Mouse (Mus musculus): ENCODE measurements around the gene C1qtnf7. TPM values are rescaled to one million over a fixed set of nuclear protein-coding genes. Genes with fewer than 3 reads are reported as not detected.

The C1qtnf7 gene
- total and polyA plus RNA-seq, 2 experiments from 2014 or later, result 0.38 to 1.1 TPM

GRCm38 (mm10) chr5:43554871-43555270, 39.5 kb downstream of the C1qtnf7 start:
- no peak overlapping the region for H3K4me2 ChIP-seq (ENCODE audit: low read depth)
- no peak overlapping the region for H3K27ac ChIP-seq (ENCODE audit: low read depth, low read length)
- 9% methylated on average over 2 of the region's 2 CpGs for WGBS
- ATAC-seq (no peak), DNase-seq (no peak)
- no peaks in the 10 kb centered on the region for H3K9me3 ChIP-seq (ENCODE audit: low read length)
- no peaks in the 10 kb centered on the region for H3K27me3 ChIP-seq (ENCODE audit: insufficient read depth, low read length)
- H3K36me3 ChIP-seq (ENCODE audit: insufficient read depth), result no peaks in the 10 kb centered on the region
- H3K4me1 ChIP-seq (ENCODE audit: insufficient read depth), result no peaks in the 10 kb centered on the region
- no peak overlapping the region for H3K4me3 ChIP-seq (ENCODE audit: low read depth, low read length)
- no peak overlapping the region for H3K9ac ChIP-seq
- TF ChIP-seq CTCF (IDR thresholded peaks at IDR 0.05; ENCODE audit: low read depth), result no peak

DNA sequence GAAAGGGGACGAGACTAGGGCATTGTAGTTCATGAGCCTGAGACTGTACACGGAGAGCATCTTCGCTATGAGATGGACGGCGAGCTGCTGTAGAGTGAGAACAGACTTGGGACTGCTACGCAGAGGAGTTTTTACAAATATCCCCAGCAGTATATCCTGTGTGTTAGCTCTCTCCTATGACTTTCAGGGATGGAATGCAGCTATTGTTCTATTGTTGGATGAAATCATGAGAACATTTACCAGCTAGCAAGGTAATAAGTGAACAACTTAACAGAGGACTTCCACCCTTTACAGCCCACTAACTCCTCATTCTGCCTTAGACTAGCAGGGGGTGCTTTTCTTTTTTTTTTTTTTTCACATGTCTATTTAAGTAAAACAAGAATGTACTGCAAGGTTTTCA, 40.1 kb downstream of the C1qtnf7 start:
- no peak for ATAC-seq
- Histone ChIP-seq H3K9ac (no peak overlapping the region), H3K4me3 (ENCODE audit: low read depth, low read length) (no peak overlapping the region), H3K27me3 (ENCODE audit: insufficient read depth, low read length) (no peaks in the 10 kb centered on the region), H3K4me1 (ENCODE audit: insufficient read depth) (no peaks in the 10 kb centered on the region), H3K9me3 (ENCODE audit: low read length) (no peaks in the 10 kb centered on the region), H3K4me2 (ENCODE audit: low read depth) (no peak overlapping the region), H3K27ac (ENCODE audit: low read depth, low read length) (no peak overlapping the region), H3K36me3 (ENCODE audit: insufficient read depth) (no peaks in the 10 kb centered on the region)
- 73% methylated on average over 6 of the region's 6 CpGs for WGBS
- no peak for TF ChIP-seq CTCF (IDR thresholded peaks at IDR 0.05; ENCODE audit: low read depth)
- DNase-seq, result no peak

GRCm38 (mm10) chr5:43557436-43557835, 42.1 kb downstream of the C1qtnf7 start:
- Histone ChIP-seq H3K4me1 (ENCODE audit: insufficient read depth) (no peaks in the 10 kb centered on the region), H3K4me3 (ENCODE audit: low read depth, low read length) (no peak overlapping the region), H3K36me3 (ENCODE audit: insufficient read depth) (no peaks in the 10 kb centered on the region), H3K9me3 (ENCODE audit: low read length) (no peaks in the 10 kb centered on the region), H3K27me3 (ENCODE audit: insufficient read depth, low read length) (no peaks in the 10 kb centered on the region), H3K27ac (ENCODE audit: low read depth, low read length) (no peak overlapping the region), H3K9ac (no peak overlapping the region), H3K4me2 (ENCODE audit: low read depth) (no peak overlapping the region)
- WGBS, result 62% methylated on average over 5 of the region's 5 CpGs
- ATAC-seq (peak; percentile 84), DNase-seq (peak; percentile 49)
- no peak for TF ChIP-seq CTCF (IDR thresholded peaks at IDR 0.05; ENCODE audit: low read depth)

DNA sequence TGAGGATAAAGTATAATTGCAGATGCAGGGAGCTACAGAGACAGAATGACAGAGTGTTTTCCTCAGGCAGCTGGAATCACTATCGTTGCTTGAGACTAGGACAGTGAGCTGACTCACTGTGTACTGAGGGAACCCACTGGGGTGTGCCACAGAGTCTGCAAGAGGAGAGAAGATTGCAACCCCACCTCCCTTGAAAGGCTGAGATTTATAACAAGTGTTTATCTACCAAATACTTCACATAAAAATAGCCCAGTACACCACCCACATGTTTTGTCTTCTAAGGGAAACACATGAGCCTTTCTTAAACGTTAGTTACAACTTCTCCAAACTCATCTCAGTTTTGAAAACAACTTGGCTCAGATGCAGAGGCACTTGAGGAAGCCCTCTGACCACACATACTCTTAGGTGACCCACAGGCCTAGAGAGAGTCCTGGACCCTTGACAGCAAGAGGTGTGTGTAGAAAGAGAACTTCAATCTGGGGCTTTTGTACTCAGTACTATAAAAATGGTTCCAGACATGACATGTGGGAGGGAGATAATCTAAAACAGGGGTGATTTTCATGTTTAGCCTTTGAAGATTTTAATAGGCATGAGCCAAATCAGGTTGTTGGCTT, 46.4 kb downstream of the C1qtnf7 start:
- H3K4me1 ChIP-seq (ENCODE audit: insufficient read depth), result no peaks in the 10 kb centered on the region
- no peaks in the 10 kb centered on the region for H3K36me3 ChIP-seq (ENCODE audit: insufficient read depth)
- DNase-seq, result no peak
- H3K9me3 ChIP-seq (ENCODE audit: low read length), result no peaks in the 10 kb centered on the region
- H3K27me3 ChIP-seq (ENCODE audit: insufficient read depth, low read length), result no peaks in the 10 kb centered on the region
- H3K9ac ChIP-seq, result no peak overlapping the region
- ATAC-seq, result no peak
- 69% methylated on average over 2 of the region's 2 CpGs for WGBS
- H3K4me2 ChIP-seq (ENCODE audit: low read depth), result no peak overlapping the region
- no peak for TF ChIP-seq CTCF (IDR thresholded peaks at IDR 0.05; ENCODE audit: low read depth)
- no peak overlapping the region for H3K4me3 ChIP-seq (ENCODE audit: low read depth, low read length)
- H3K27ac ChIP-seq (ENCODE audit: low read depth, low read length), result no peak overlapping the region

DNA sequence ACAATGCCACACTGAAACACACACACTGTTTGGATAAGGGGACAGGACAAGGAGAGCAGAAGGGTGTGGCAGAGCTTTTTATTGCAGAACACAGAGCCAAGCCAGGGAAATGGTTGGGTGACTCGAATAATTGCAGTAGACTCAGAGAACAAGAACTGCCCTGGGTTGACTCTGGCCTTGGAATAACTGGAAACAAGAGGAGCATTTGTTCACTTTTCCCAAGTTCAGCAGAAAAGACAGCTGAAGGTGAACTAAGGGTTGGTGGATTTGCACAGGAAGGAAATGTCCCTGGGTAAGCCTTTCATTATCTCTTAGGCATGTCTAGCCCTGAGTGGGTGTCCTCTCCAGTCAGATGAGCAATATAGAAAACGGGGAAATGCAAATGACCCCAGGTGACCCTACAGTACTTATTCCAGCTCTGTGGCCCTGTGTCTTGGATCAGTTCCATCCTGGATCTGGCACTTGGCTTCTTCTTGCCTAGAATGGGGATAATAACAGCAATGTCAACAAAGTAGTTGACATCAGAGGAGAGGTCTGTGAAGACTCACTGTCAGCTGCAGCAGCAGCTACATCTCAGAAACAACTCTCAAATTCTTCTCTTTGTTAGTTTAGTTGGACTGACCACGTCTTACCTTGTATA, 54.5 kb downstream of the C1qtnf7 start:
- Histone ChIP-seq H3K9ac (no peak overlapping the region), H3K4me1 (ENCODE audit: insufficient read depth) (no peaks in the 10 kb centered on the region), H3K36me3 (ENCODE audit: insufficient read depth) (no peaks in the 10 kb centered on the region), H3K4me2 (ENCODE audit: low read depth) (no peak overlapping the region), H3K9me3 (ENCODE audit: low read length) (no peaks in the 10 kb centered on the region), H3K4me3 (ENCODE audit: low read depth, low read length) (no peak overlapping the region), H3K27me3 (ENCODE audit: insufficient read depth, low read length) (no peaks in the 10 kb centered on the region), H3K27ac (ENCODE audit: low read depth, low read length) (no peak overlapping the region)
- no peak for DNase-seq
- ATAC-seq, result no peak
- no peak for TF ChIP-seq CTCF (IDR thresholded peaks at IDR 0.05; ENCODE audit: low read depth)
- 78% methylated on average over 3 of the region's 3 CpGs for WGBS

- no peaks in the 10 kb centered on the region for H3K27me3 ChIP-seq (ENCODE audit: insufficient read depth, low read length)
- H3K9me3 ChIP-seq (ENCODE audit: low read length), result no peaks in the 10 kb centered on the region
- H3K4me1 ChIP-seq (ENCODE audit: insufficient read depth), result no peaks in the 10 kb centered on the region
- no peak overlapping the region for H3K27ac ChIP-seq (ENCODE audit: low read depth, low read length)
- H3K36me3 ChIP-seq (ENCODE audit: insufficient read depth), result no peaks in the 10 kb centered on the region
- TF ChIP-seq CTCF (IDR thresholded peaks at IDR 0.05; ENCODE audit: low read depth), result peak; percentile 70
- 7% methylated on average over 2 of the region's 2 CpGs for WGBS
- H3K9ac ChIP-seq, result no peak overlapping the region
- peak; percentile 78; the same call in 1 of the 2 replicates for ATAC-seq
- H3K4me3 ChIP-seq (ENCODE audit: low read depth, low read length), result no peak overlapping the region
- DNase-seq, result peak; percentile 31
- no peak overlapping the region for H3K4me2 ChIP-seq (ENCODE audit: low read depth)
These were observed 67.5 kb downstream of the C1qtnf7 start for GRCm38 (mm10) chr5:43582876-43583275.

DNA sequence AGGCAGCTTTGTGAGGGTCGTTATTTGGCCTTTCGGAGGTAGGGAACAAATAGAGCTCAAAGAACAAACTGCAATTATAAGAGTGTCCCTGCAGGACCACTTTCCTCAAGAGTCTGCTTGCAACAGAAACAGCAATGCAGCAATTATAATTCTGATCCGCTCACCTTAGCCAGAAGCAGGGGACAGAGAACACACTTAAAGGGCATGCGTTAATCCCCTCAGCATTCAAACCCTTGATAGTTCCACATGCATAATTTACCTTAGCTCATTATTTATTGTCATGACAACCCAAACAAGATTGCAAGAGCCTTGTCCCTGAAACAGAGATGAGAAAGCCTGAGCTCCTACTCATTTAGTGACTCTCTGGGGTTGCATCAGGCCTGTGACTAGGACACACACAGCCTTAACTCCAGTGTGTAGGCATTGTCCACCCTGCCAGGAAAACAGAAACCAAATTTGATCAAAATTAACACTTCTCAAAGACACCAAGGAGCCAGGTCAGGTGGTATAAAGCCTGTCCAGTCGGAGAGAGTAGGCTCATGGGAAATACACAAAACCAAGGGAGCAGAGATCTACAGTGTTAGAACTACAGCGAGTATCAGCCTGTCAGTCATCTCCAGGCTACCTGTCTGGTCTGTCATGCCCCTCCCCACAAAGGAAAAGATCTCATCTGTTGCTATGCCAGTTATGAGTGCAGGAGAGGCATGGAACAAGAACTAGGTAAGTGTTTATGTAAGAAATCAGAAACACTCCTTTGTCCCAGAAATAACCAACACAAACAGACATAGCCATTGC, 68.2 kb downstream of the C1qtnf7 start:
- H3K27me3 ChIP-seq (ENCODE audit: insufficient read depth, low read length), result no peaks in the 10 kb centered on the region
- H3K36me3 ChIP-seq (ENCODE audit: insufficient read depth), result no peaks in the 10 kb centered on the region
- H3K4me3 ChIP-seq (ENCODE audit: low read depth, low read length), result no peak overlapping the region
- no peak overlapping the region for H3K27ac ChIP-seq (ENCODE audit: low read depth, low read length)
- ATAC-seq, result peak; percentile 43
- no peak for DNase-seq
- no peak overlapping the region for H3K4me2 ChIP-seq (ENCODE audit: low read depth)
- no peaks in the 10 kb centered on the region for H3K4me1 ChIP-seq (ENCODE audit: insufficient read depth)
- TF ChIP-seq CTCF (IDR thresholded peaks at IDR 0.05; ENCODE audit: low read depth), result no peak
- 42% methylated on average over 6 of the region's 6 CpGs for WGBS
- H3K9ac ChIP-seq, result no peak overlapping the region
- no peaks in the 10 kb centered on the region for H3K9me3 ChIP-seq (ENCODE audit: low read length)
